Mouse (Mus musculus): ENCODE measurements around the gene Zfp113. TPM values are rescaled to one million over a fixed set of nuclear protein-coding genes. Genes with fewer than 3 reads are reported as not detected.
"Not testable (repeated sequence)": the region's sequence is repeated elsewhere in the genome, so short reads cannot be mapped to it uniquely, and the experiment has no call there.

The Zfp113 gene
- polyA plus RNA-seq, 1 experiment from 2014 or later = 25.5 TPM

- Histone ChIP-seq H3K27ac (ENCODE audit: low read depth, low read length) (peak overlapping the region; percentile 69), H3K4me1 (ENCODE audit: control insufficient read depth, insufficient read depth, low read length) (peaks cover 3% of the 10 kb centered on the region; the same call in 1 of the 2 replicates), H3K9ac (ENCODE audit: low read length) (peak overlapping the region; percentile 81), H3K4me2 (ENCODE audit: low read depth) (peak overlapping the region; percentile 61), H3K27me3 (ENCODE audit: control insufficient read depth, insufficient read depth, low read length) (no peaks in the 10 kb centered on the region), H3K4me3 (ENCODE audit: low read depth, low read length) (peak overlapping the region; percentile 66), H3K36me3 (ENCODE audit: control insufficient read depth, insufficient read depth, low read length) (0 out of 2 replicates have a peak, but pooled peaks cover 2% of the 10 kb centered on the region), H3K9me3 (ENCODE audit: control insufficient read depth, low read length) (no peaks in the 10 kb centered on the region)
- WGBS = 14% methylated on average over 16 of the region's 16 CpGs
- ATAC-seq (ENCODE audit: insufficient read depth, low FRiP score, low TSS enrichment) (peak; percentile 39; the same call in 1 of the 2 replicates), DNase-seq (ENCODE audit: low spot score) (no peak)
Measured at GRCm38 (mm10) chr5:138117199-138118015, 38.1 kb downstream of the Zfp113 start.

GRCm38 (mm10) chr5:138116255-138117198, 39.0 kb downstream of the Zfp113 start, which contains the start of gene Zscan21:
Gene Zscan21, plus strand, starts transcription at chr5:138116903.
- peak; percentile 92 for ATAC-seq (ENCODE audit: insufficient read depth, low FRiP score, low TSS enrichment)
- H3K27me3 ChIP-seq (ENCODE audit: control insufficient read depth, insufficient read depth, low read length) = no peaks in the 10 kb centered on the region
- 6% methylated on average over 38 of the region's 38 CpGs for WGBS
- peak within 1 kb of the TSS; percentile 81 for H3K9ac ChIP-seq (ENCODE audit: low read length)
- DNase-seq (ENCODE audit: low spot score) = peak; percentile 93
- peak within 1 kb of the TSS; percentile 61 for H3K4me2 ChIP-seq (ENCODE audit: low read depth)
- peak within 1 kb of the TSS; percentile 66 for H3K4me3 ChIP-seq (ENCODE audit: low read depth, low read length)
- no peaks in the 10 kb centered on the region for H3K9me3 ChIP-seq (ENCODE audit: control insufficient read depth, low read length)
- peak within 1 kb of the TSS; percentile 69 for H3K27ac ChIP-seq (ENCODE audit: low read depth, low read length)
- H3K4me1 ChIP-seq (ENCODE audit: control insufficient read depth, insufficient read depth, low read length) = peaks cover 3% of the 10 kb centered on the region; the same call in 1 of the 2 replicates
- H3K36me3 ChIP-seq (ENCODE audit: control insufficient read depth, insufficient read depth, low read length) = 0 out of 2 replicates have a peak, but pooled peaks cover 2% of the 10 kb centered on the region

GRCm38 (mm10) chr5:138109847-138110396, 45.6 kb downstream of the Zfp113 start:
- WGBS = 71% methylated on average over 4 of the region's 4 CpGs
- not testable (repeated sequence) for ATAC-seq (ENCODE audit: insufficient read depth, low FRiP score, low TSS enrichment)

GRCm38 (mm10) chr5:138107130-138107529, 48.4 kb downstream of the Zfp113 start:
- ATAC-seq (ENCODE audit: insufficient read depth, low FRiP score, low TSS enrichment) = no peak
- Histone ChIP-seq H3K27me3 (ENCODE audit: control insufficient read depth, insufficient read depth, low read length) (no peaks in the 10 kb centered on the region), H3K9ac (ENCODE audit: low read length) (no peak overlapping the region), H3K4me2 (ENCODE audit: low read depth) (no peak overlapping the region), H3K4me3 (ENCODE audit: low read depth, low read length) (no peak overlapping the region), H3K4me1 (ENCODE audit: control insufficient read depth, insufficient read depth, low read length) (no peaks in the 10 kb centered on the region), H3K36me3 (ENCODE audit: control insufficient read depth, insufficient read depth, low read length) (peaks cover 4% of the 10 kb centered on the region), H3K27ac (ENCODE audit: low read depth, low read length) (no peak overlapping the region), H3K9me3 (ENCODE audit: control insufficient read depth, low read length) (no peaks in the 10 kb centered on the region)
- 61% methylated on average over 3 of the region's 3 CpGs for WGBS
- DNase-seq (ENCODE audit: low spot score) = no peak

More at GRCm38 (mm10) chr5:138109847-138110396, 45.6 kb downstream of the Zfp113 start:
- not testable (repeated sequence) for H3K4me1 ChIP-seq (ENCODE audit: control insufficient read depth, insufficient read depth, low read length); H3K4me3 ChIP-seq (ENCODE audit: low read depth, low read length); H3K9me3 ChIP-seq (ENCODE audit: control insufficient read depth, low read length); H3K4me2 ChIP-seq (ENCODE audit: low read depth); H3K36me3 ChIP-seq (ENCODE audit: control insufficient read depth, insufficient read depth, low read length); H3K27ac ChIP-seq (ENCODE audit: low read depth, low read length); DNase-seq (ENCODE audit: low spot score); H3K27me3 ChIP-seq (ENCODE audit: control insufficient read depth, insufficient read depth, low read length); H3K9ac ChIP-seq (ENCODE audit: low read length)

GRCm38 (mm10) chr5:138104976-138105375, 50.6 kb downstream of the Zfp113 start:
- Histone ChIP-seq H3K9me3 (ENCODE audit: control insufficient read depth, low read length) (no peaks in the 10 kb centered on the region), H3K27ac (ENCODE audit: low read depth, low read length) (no peak overlapping the region), H3K27me3 (ENCODE audit: control insufficient read depth, insufficient read depth, low read length) (no peaks in the 10 kb centered on the region), H3K4me2 (ENCODE audit: low read depth) (no peak overlapping the region), H3K9ac (ENCODE audit: low read length) (no peak overlapping the region), H3K4me3 (ENCODE audit: low read depth, low read length) (no peak overlapping the region), H3K36me3 (ENCODE audit: control insufficient read depth, insufficient read depth, low read length) (peaks cover 8% of the 10 kb centered on the region), H3K4me1 (ENCODE audit: control insufficient read depth, insufficient read depth, low read length) (no peaks in the 10 kb centered on the region)
- ATAC-seq (ENCODE audit: insufficient read depth, low FRiP score, low TSS enrichment) = no peak
- 96% methylated on average over 2 of the region's 2 CpGs for WGBS
- DNase-seq (ENCODE audit: low spot score) = no peak

- Histone ChIP-seq H3K27ac (ENCODE audit: low read depth, low read length) (no peak overlapping the region), H3K27me3 (ENCODE audit: control insufficient read depth, insufficient read depth, low read length) (no peaks in the 10 kb centered on the region), H3K36me3 (ENCODE audit: control insufficient read depth, insufficient read depth, low read length) (peaks cover 34% of the 10 kb centered on the region)
Measured at GRCm38 (mm10) chr5:138094474-138094873, 61.1 kb downstream of the Zfp113 start.

GRCm38 (mm10) chr5:138092771-138093170, 62.8 kb downstream of the Zfp113 start:
- Histone ChIP-seq H3K9ac (ENCODE audit: low read length) (no peak overlapping the region), H3K9me3 (ENCODE audit: control insufficient read depth, low read length) (no peaks in the 10 kb centered on the region), H3K4me3 (ENCODE audit: low read depth, low read length) (no peak overlapping the region), H3K36me3 (ENCODE audit: control insufficient read depth, insufficient read depth, low read length) (peaks cover 21% of the 10 kb centered on the region), H3K27me3 (ENCODE audit: control insufficient read depth, insufficient read depth, low read length) (no peaks in the 10 kb centered on the region), H3K27ac (ENCODE audit: low read depth, low read length) (no peak overlapping the region), H3K4me2 (ENCODE audit: low read depth) (no peak overlapping the region), H3K4me1 (ENCODE audit: control insufficient read depth, insufficient read depth, low read length) (no peaks in the 10 kb centered on the region)
- WGBS = 94% methylated on average over 4 of the region's 4 CpGs
- DNase-seq (ENCODE audit: low spot score) = no peak
- no peak for ATAC-seq (ENCODE audit: insufficient read depth, low FRiP score, low TSS enrichment)

More at GRCm38 (mm10) chr5:138094474-138094873, 61.1 kb downstream of the Zfp113 start:
- ATAC-seq (ENCODE audit: insufficient read depth, low FRiP score, low TSS enrichment) (no peak), DNase-seq (ENCODE audit: low spot score) (no peak)
- Histone ChIP-seq H3K4me3 (ENCODE audit: low read depth, low read length) (no peak overlapping the region), H3K9me3 (ENCODE audit: control insufficient read depth, low read length) (no peaks in the 10 kb centered on the region), H3K9ac (ENCODE audit: low read length) (no peak overlapping the region), H3K4me1 (ENCODE audit: control insufficient read depth, insufficient read depth, low read length) (no peaks in the 10 kb centered on the region), H3K4me2 (ENCODE audit: low read depth) (no peak overlapping the region)
- WGBS = 96% methylated on average over 6 of the region's 6 CpGs

- WGBS = 95% methylated on average over 5 of the region's 5 CpGs
- DNase-seq (ENCODE audit: low spot score) = no peak
- Histone ChIP-seq H3K4me2 (ENCODE audit: low read depth) (no peak overlapping the region), H3K9me3 (ENCODE audit: control insufficient read depth, low read length) (no peaks in the 10 kb centered on the region), H3K4me1 (ENCODE audit: control insufficient read depth, insufficient read depth, low read length) (peaks cover 4% of the 10 kb centered on the region; the same call in 1 of the 2 replicates), H3K36me3 (ENCODE audit: control insufficient read depth, insufficient read depth, low read length) (peaks cover 9% of the 10 kb centered on the region), H3K27ac (ENCODE audit: low read depth, low read length) (no peak overlapping the region), H3K9ac (ENCODE audit: low read length) (no peak overlapping the region), H3K4me3 (ENCODE audit: low read depth, low read length) (no peak overlapping the region), H3K27me3 (ENCODE audit: control insufficient read depth, insufficient read depth, low read length) (no peaks in the 10 kb centered on the region)
- no peak for ATAC-seq (ENCODE audit: insufficient read depth, low FRiP score, low TSS enrichment)
Measured at GRCm38 (mm10) chr5:138090737-138091136, 64.8 kb downstream of the Zfp113 start.
